Mouse (Mus musculus): Measurements from ENCODE around the gene Lrpap1. TPM values are rescaled to one million over a fixed set of nuclear protein-coding genes. Genes with fewer than 3 reads are reported as not detected.

Gene Lrpap1
- total RNA-seq (2017): 24.3 and 29.7 TPM in 2 replicates

GRCm38 (mm10) chr5:35104960-35105921, at the start of gene Lrpap1:
Lrpap1 (minus strand) TSS chr5:35105766.
- peak; percentile 82 for ATAC-seq (ENCODE audit: extremely low read depth, insufficient number of reproducible peaks, low FRiP score, poor library complexity, severe bottlenecking)

- ATAC-seq (ENCODE audit: extremely low read depth, insufficient number of reproducible peaks, low FRiP score, poor library complexity, severe bottlenecking): no peak
These were observed 44.4 kb upstream of the Lrpap1 start for GRCm38 (mm10) chr5:35149939-35150338.

- ATAC-seq (ENCODE audit: extremely low read depth, insufficient number of reproducible peaks, low FRiP score, poor library complexity, severe bottlenecking): no peak
These were observed 44.0 kb upstream of the Lrpap1 start for GRCm38 (mm10) chr5:35149526-35149925.

- no peak for ATAC-seq (ENCODE audit: extremely low read depth, insufficient number of reproducible peaks, low FRiP score, poor library complexity, severe bottlenecking)
These were observed 42.6 kb upstream of the Lrpap1 start for GRCm38 (mm10) chr5:35147963-35148767.

GRCm38 (mm10) chr5:35147155-35147962, 41.8 kb upstream of the Lrpap1 start:
- ATAC-seq (ENCODE audit: extremely low read depth, insufficient number of reproducible peaks, low FRiP score, poor library complexity, severe bottlenecking): no peak

GRCm38 (mm10) chr5:35146747-35147146, 41.2 kb upstream of the Lrpap1 start:
- no peak for ATAC-seq (ENCODE audit: extremely low read depth, insufficient number of reproducible peaks, low FRiP score, poor library complexity, severe bottlenecking)

- ATAC-seq (ENCODE audit: extremely low read depth, insufficient number of reproducible peaks, low FRiP score, poor library complexity, severe bottlenecking): no peak
These were observed 39.1 kb upstream of the Lrpap1 start for GRCm38 (mm10) chr5:35144716-35145115.

GRCm38 (mm10) chr5:35143460-35144245, 38.1 kb upstream of the Lrpap1 start:
- ATAC-seq (ENCODE audit: extremely low read depth, insufficient number of reproducible peaks, low FRiP score, poor library complexity, severe bottlenecking): no peak

GRCm38 (mm10) chr5:35142910-35143309, 37.3 kb upstream of the Lrpap1 start:
- no peak for ATAC-seq (ENCODE audit: extremely low read depth, insufficient number of reproducible peaks, low FRiP score, poor library complexity, severe bottlenecking)

- no peak for ATAC-seq (ENCODE audit: extremely low read depth, insufficient number of reproducible peaks, low FRiP score, poor library complexity, severe bottlenecking)
These were observed 35.8 kb upstream of the Lrpap1 start for GRCm38 (mm10) chr5:35141316-35141715.

GRCm38 (mm10) chr5:35138183-35138611, 32.6 kb upstream of the Lrpap1 start:
- ATAC-seq (ENCODE audit: extremely low read depth, insufficient number of reproducible peaks, low FRiP score, poor library complexity, severe bottlenecking): no peak

GRCm38 (mm10) chr5:35137510-35138182, 32.1 kb upstream of the Lrpap1 start:
- no peak for ATAC-seq (ENCODE audit: extremely low read depth, insufficient number of reproducible peaks, low FRiP score, poor library complexity, severe bottlenecking)

GRCm38 (mm10) chr5:35135903-35136302, 30.3 kb upstream of the Lrpap1 start:
- no peak for ATAC-seq (ENCODE audit: extremely low read depth, insufficient number of reproducible peaks, low FRiP score, poor library complexity, severe bottlenecking)

GRCm38 (mm10) chr5:35134286-35134685, 28.7 kb upstream of the Lrpap1 start:
- no peak for ATAC-seq (ENCODE audit: extremely low read depth, insufficient number of reproducible peaks, low FRiP score, poor library complexity, severe bottlenecking)

- ATAC-seq (ENCODE audit: extremely low read depth, insufficient number of reproducible peaks, low FRiP score, poor library complexity, severe bottlenecking): no peak
These were observed 27.9 kb upstream of the Lrpap1 start for GRCm38 (mm10) chr5:35133468-35133867.

- no peak for ATAC-seq (ENCODE audit: extremely low read depth, insufficient number of reproducible peaks, low FRiP score, poor library complexity, severe bottlenecking)
These were observed 26.9 kb upstream of the Lrpap1 start for GRCm38 (mm10) chr5:35132278-35132980.

GRCm38 (mm10) chr5:35131773-35132172, 26.2 kb upstream of the Lrpap1 start:
- ATAC-seq (ENCODE audit: extremely low read depth, insufficient number of reproducible peaks, low FRiP score, poor library complexity, severe bottlenecking): peak; percentile 11; the same call in 1 of the 2 replicates
